Mouse (Mus musculus): ENCODE measurements around the gene Ctsz.

DNA sequence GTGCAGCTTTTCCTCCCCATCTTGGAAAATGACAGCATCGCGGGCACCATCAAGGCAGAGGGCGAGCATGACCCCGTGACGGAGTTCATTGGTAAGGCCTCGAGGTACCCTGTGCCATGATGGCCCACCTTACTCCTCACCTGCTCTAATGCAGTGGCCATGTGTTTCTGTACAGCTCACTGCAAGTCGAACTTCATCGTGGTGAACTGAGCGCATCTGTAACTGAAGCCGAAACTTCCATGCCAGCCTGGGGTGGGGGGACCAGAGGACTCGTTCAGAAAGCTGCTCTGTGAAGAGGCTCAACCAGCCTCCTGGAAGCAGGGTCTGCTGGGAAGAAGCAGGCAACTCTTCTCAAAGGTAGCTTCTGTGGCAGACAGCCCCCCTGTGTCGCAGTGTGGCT lies 12.0 kb downstream of the Ctsz start:
- TF ChIP-seq CTCF (IDR thresholded peaks at IDR 0.05; ENCODE audit: borderline replicate concordance, control insufficient read depth, extremely low read depth, insufficient read depth, low read length, poor library complexity) (no peak), POLR2A (IDR thresholded peaks at IDR 0.05; ENCODE audit: control insufficient read depth, extremely low read depth, insufficient read depth, low read length, poor library complexity) (no peak)
